Mouse (Mus musculus) hindbrain, embryonic 11.5 days (tissue): Measurements from ENCODE around the gene Prrc2c. TPM values are rescaled to one million over a fixed set of nuclear protein-coding genes. Genes with fewer than 3 reads are reported as not detected.

ENCODE experiments used
- ATAC-seq: fragments of 200-750 bp; cut with Nextera tagmentation; 2 replicates; pipeline ENCODE4 v1.8.0; 2017; ENCODE audit warnings: mild to moderate bottlenecking, moderate TSS enrichment, moderate library complexity; ENCODE audit not compliant: low FRiP score
- DNase-seq: peaks from one replicate; pipeline ENCODE4 v3.0.0-alpha.2; 2015; ENCODE audit warnings: low spot score
- H3K27ac ChIP-seq: fragments of 300-500 bp; sonication (generic); 2 replicates; pipeline ENCODE4 v1.5.1; 2014; ENCODE audit warnings: mild to moderate bottlenecking, low read depth, low read length
- H3K27me3 ChIP-seq: fragments of 300-500 bp; sonication (generic); 2 replicates; pipeline ENCODE4 v1.6.1; 2014; ENCODE audit warnings: mild to moderate bottlenecking, low read length, moderate library complexity, mixed read lengths; ENCODE audit not compliant: control insufficient read depth, insufficient read depth
- H3K36me3 ChIP-seq: fragments of 300-500 bp; sonication (generic); 2 replicates; pipeline ENCODE4 v1.6.1; 2014; ENCODE audit warnings: mild to moderate bottlenecking, low read length, moderate library complexity, mixed read lengths; ENCODE audit not compliant: control insufficient read depth, insufficient read depth
- H3K4me1 ChIP-seq: fragments of 300-500 bp; sonication (generic); replicated peaks from 2 replicates; pipeline ENCODE4 v1.6.1; 2014; ENCODE audit warnings: low read length, mixed read lengths; ENCODE audit not compliant: control insufficient read depth, insufficient read depth
- H3K4me2 ChIP-seq: fragments of 300-500 bp; sonication (generic); replicated peaks from 2 replicates; pipeline ENCODE4 v1.6.1; 2014; ENCODE audit warnings: mild to moderate bottlenecking, low read depth, low read length
- H3K4me3 ChIP-seq: fragments of 300-500 bp; sonication (generic); 2 replicates; pipeline ENCODE4 v1.5.1; 2014; ENCODE audit warnings: low read depth, low read length
- H3K9ac ChIP-seq: fragments of 300-500 bp; sonication (generic); 2 replicates; pipeline ENCODE4 v1.6.1; 2014; ENCODE audit warnings: low read depth, low read length
- H3K9me3 ChIP-seq: fragments of 300-500 bp; sonication (generic); 2 replicates; pipeline ENCODE4 v1.6.1; 2016; ENCODE audit warnings: low read length; ENCODE audit not compliant: control insufficient read depth
- WGBS: fragments of 180-500 bp; shearing (Covaris S2); extraction: QIAGEN DNeasy Blood & Tissue Kit; methylation state at CpG from one replicate; pipeline ENCODE4 v1.1.7; 2014; 5-methylcytosine and 5-hydroxymethylcytosine counted together
- polyA plus RNA-seq: library from polyadenylated mRNA; unstranded; fragments of >200 nt; fragmentation: Nextera tagmentation; extraction: Ambion mirVana; gene quantifications from 2 replicates; pipeline ENCODE4 v1.2.1, GENCODE M21; 2014

Gene Prrc2c
- polyA plus RNA-seq, 1 experiment from 2014 or later: 213 TPM

DNA sequence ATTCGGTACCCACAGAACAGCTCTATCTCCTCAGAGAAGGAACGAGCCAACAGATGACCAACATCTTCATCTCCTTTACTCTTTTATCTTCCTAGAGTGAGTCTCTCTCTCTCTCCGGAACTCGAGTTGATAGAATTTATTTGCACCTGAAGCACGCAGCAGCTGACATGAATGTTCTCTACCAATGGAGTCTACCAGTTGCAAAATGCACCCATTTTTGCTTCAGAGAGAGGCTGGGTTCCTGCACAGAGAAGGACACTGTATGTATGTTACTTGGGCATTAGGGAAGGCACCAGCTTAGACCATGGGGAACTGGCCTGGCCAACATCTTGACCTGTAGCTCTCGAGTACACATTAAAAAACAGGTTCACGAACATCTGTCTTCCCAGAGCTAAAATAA, 82.2 kb downstream of the Prrc2c start, which contains the start of gene Myocos:
TSS of gene Myocos (minus strand) at position 101 of the 400 bp plus-strand sequence.
- no peak for DNase-seq

DNA sequence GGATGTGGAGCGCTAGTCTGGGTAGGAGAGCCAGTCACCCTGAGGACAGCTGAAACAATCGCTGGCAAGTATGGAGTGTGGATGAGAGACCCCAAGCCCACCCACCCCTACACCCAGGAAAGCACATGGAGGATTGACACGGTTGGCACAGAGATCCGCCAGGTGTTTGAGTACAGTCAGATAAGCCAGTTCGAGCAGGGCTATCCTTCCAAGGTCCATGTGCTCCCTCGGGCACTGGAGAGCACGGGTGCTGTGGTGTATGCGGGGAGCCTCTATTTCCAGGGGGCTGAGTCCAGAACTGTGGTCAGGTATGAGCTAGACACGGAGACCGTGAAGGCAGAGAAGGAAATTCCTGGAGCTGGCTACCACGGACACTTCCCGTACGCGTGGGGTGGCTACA, 91.9 kb downstream of the Prrc2c start:
- Histone ChIP-seq H3K27ac (no peak overlapping the region), H3K27me3 (no peaks in the 10 kb centered on the region), H3K36me3 (no peaks in the 10 kb centered on the region), H3K9ac (no peak overlapping the region), H3K4me1 (no peaks in the 10 kb centered on the region), H3K4me3 (no peak overlapping the region), H3K4me2 (no peak overlapping the region), H3K9me3 (no peaks in the 10 kb centered on the region)
- DNase-seq: no peak
- 93% methylated on average over 14 of the region's 14 CpGs for WGBS
- no peak for ATAC-seq

More for the DNA sequence above, 82.2 kb downstream of the Prrc2c start, which contains the start of gene Myocos:
- Histone ChIP-seq H3K9me3 (no peaks in the 10 kb centered on the region), H3K4me3 (no peak within 1 kb of the TSS), H3K4me1 (no peaks in the 10 kb centered on the region), H3K36me3 (no peaks in the 10 kb centered on the region), H3K4me2 (no peak within 1 kb of the TSS), H3K9ac (no peak within 1 kb of the TSS), H3K27ac (no peak within 1 kb of the TSS), H3K27me3 (no peaks in the 10 kb centered on the region)
- no peak for ATAC-seq
- WGBS: 93% methylated on average over 7 of the region's 7 CpGs

DNA sequence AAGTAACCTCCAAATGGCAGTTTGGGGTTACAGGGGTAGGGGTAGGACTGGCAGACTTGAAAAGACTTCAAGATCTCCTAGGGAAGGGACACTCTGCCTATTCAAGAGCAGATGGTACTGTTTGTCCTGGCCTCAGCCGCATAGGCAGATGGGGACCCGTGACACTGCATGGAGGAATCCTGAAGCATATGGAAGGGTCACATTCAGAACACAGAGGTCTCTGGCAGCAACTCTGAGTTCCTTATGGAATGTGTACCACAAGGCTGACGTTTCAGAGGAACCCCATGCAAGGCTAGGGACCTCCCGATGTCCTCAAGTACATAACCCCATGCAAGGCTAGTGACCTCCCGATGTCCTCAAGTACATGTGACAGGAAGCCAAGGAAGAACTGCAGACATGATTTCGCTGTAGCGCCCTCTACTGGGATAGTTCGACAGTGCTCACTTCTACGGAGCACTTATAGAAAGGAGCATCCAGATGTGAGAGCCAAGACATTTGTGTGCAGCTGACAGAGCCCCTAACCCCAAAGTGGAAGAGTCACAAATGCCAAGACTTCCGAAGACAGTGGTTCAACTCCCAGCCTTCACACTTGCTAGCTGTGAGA, 94.2 kb downstream of the Prrc2c start:
- 75% methylated on average over 10 of the region's 10 CpGs for WGBS
- Histone ChIP-seq H3K27me3 (no peaks in the 10 kb centered on the region), H3K36me3 (no peaks in the 10 kb centered on the region), H3K9me3 (no peaks in the 10 kb centered on the region), H3K9ac (no peak overlapping the region), H3K4me2 (no peak overlapping the region), H3K27ac (no peak overlapping the region), H3K4me1 (no peaks in the 10 kb centered on the region), H3K4me3 (no peak overlapping the region)
- DNase-seq: no peak
- ATAC-seq: no peak

DNA sequence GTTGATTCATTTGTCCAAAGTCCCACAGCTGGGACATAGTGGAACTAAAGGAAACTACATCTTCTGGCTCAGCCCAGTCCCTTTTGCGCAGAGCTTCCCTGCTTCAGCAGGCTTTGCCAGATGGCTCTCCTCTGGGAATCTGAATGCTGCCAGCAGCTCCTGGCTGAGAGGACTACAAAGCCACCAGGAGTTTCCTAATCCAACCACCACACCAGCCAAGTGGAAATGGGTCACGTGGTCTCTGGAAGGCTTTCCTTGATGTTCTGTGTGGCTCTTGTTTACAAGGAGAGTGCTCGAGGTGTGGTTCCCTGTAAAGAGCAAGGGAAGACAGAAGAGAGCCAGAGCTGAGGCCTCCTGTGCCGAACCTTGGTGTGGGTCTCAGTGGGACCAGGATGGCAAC, 96.6 kb downstream of the Prrc2c start:
- Histone ChIP-seq H3K27me3 (no peaks in the 10 kb centered on the region), H3K4me3 (no peak overlapping the region), H3K27ac (no peak overlapping the region), H3K36me3 (no peaks in the 10 kb centered on the region), H3K4me2 (no peak overlapping the region), H3K9ac (no peak overlapping the region), H3K4me1 (no peaks in the 10 kb centered on the region), H3K9me3 (no peaks in the 10 kb centered on the region)
- ATAC-seq (no peak), DNase-seq (no peak)
- WGBS: 55% methylated on average over 4 of the region's 4 CpGs

DNA sequence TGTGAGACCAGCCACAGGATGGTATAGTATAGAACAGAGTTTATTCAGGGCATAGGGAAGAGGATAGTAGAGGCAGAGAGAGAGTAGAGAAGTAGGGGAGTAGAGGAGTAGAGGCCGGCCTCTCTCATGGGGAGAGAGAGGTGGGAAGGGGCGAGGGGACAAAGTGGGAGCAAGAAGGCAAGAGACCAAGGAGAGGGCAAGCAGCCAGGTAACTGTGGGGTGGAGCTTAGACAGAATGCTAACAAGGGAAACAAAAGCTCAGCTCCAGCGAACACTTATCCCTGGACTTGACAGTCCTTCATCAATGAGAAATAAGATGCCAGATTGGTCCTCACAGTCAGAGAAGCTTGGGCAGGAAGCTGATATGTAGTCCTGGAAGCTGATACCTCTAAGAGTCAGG, 97.8 kb downstream of the Prrc2c start:
- no peaks in the 10 kb centered on the region for H3K36me3 ChIP-seq
- H3K27ac ChIP-seq: no peak overlapping the region
- ATAC-seq (no peak), DNase-seq (no peak)
- no peaks in the 10 kb centered on the region for H3K4me1 ChIP-seq
- no peaks in the 10 kb centered on the region for H3K27me3 ChIP-seq
- no peak overlapping the region for H3K9ac ChIP-seq
- no peak overlapping the region for H3K4me2 ChIP-seq
- no peaks in the 10 kb centered on the region for H3K9me3 ChIP-seq
- 68% methylated on average over 3 of the region's 3 CpGs for WGBS
- no peak overlapping the region for H3K4me3 ChIP-seq

DNA sequence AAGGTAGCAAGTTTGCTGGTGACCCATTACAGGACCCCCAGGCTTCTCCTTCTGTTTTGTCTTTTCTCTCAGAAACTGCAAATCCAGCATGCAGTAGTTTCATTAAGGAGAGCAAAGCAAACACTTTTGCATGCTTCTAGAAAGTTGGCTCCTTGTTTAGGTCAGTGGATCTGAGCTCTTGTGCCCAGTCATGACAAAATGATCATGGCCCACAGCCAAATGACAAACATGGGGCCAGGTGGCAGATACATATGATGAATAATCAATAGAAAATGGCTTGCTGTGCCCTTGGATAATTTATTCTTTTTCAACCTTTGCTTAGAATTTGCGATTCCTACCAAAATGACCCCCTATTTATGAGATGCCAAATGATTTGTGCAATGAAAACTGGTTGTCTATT, 100.5 kb downstream of the Prrc2c start:
- Histone ChIP-seq H3K9me3 (no peaks in the 10 kb centered on the region), H3K36me3 (no peaks in the 10 kb centered on the region), H3K4me1 (no peaks in the 10 kb centered on the region), H3K4me2 (no peak overlapping the region), H3K4me3 (no peak overlapping the region), H3K27me3 (no peaks in the 10 kb centered on the region), H3K9ac (no peak overlapping the region), H3K27ac (no peak overlapping the region)
- DNase-seq: no peak
- ATAC-seq: no peak
- 97% methylated on average over 1 of the region's 1 CpGs for WGBS

DNA sequence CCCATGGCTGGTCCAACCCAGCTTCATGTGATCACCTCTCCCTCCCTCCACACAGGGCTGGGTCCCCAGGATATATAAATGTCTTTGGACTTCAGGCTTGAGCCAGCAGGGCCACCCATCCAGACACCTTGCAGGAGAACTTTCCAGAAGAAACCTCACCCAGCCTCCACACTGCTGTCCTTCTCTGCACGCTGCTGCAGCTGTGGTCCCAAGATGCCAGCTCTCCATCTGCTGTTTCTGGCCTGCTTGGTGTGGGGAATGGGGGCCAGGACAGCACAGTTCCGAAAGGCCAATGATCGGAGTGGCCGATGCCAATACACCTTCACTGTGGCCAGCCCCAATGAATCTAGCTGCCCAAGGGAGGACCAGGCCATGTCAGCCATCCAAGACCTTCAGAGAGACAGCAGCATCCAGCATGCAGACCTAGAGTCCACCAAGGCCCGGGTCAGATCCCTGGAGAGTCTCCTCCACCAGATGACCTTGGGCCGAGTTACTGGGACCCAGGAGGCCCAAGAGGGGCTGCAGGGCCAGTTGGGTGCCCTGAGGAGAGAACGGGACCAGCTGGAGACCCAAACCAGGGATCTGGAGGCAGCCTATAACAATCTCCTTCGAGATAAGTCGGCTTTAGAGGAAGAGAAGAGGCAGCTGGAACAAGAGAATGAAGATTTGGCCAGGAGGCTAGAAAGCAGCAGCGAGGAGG, 101.2 kb downstream of the Prrc2c start, which contains the start of gene Myoc:
TSS of gene Myoc (plus strand) at position 105 of the 700 bp plus-strand sequence.
- WGBS: 83% methylated on average over 10 of the region's 10 CpGs

DNA sequence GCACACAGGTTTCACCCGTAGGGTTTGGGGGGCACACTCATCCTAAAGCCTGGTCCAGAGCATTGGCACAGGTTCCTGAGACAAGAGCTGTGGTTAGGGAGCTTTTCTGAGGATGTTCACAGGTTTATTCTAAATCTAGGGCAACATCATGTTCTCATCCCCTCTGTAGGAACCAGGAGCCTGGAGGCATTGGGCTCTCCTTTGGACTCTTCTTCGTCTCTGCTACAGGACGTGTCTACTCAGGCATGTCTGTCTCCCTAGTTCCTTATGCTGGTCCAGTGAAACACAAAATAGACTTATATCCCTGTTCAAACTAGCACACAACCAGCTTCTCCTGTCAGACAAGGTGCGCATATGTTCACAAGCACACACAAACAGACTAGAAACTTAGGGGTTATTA, 101.8 kb downstream of the Prrc2c start:
- no peak overlapping the region for H3K9ac ChIP-seq
- DNase-seq (no peak), ATAC-seq (no peak)
- H3K4me2 ChIP-seq: no peak overlapping the region
- no peak overlapping the region for H3K27ac ChIP-seq
- no peaks in the 10 kb centered on the region for H3K9me3 ChIP-seq
- H3K27me3 ChIP-seq: no peaks in the 10 kb centered on the region
- 91% methylated on average over 4 of the region's 4 CpGs for WGBS
- H3K4me3 ChIP-seq: no peak overlapping the region
- no peaks in the 10 kb centered on the region for H3K36me3 ChIP-seq
- no peaks in the 10 kb centered on the region for H3K4me1 ChIP-seq

More for the DNA sequence above, 101.2 kb downstream of the Prrc2c start, which contains the start of gene Myoc:
- no peaks in the 10 kb centered on the region for H3K4me1 ChIP-seq
- no peak within 1 kb of the TSS for H3K4me3 ChIP-seq
- no peak within 1 kb of the TSS for H3K4me2 ChIP-seq
- DNase-seq: no peak
- no peak within 1 kb of the TSS for H3K9ac ChIP-seq
- ATAC-seq: no peak
- no peaks in the 10 kb centered on the region for H3K36me3 ChIP-seq
- no peak within 1 kb of the TSS for H3K27ac ChIP-seq
- H3K27me3 ChIP-seq: no peaks in the 10 kb centered on the region
- no peaks in the 10 kb centered on the region for H3K9me3 ChIP-seq

DNA sequence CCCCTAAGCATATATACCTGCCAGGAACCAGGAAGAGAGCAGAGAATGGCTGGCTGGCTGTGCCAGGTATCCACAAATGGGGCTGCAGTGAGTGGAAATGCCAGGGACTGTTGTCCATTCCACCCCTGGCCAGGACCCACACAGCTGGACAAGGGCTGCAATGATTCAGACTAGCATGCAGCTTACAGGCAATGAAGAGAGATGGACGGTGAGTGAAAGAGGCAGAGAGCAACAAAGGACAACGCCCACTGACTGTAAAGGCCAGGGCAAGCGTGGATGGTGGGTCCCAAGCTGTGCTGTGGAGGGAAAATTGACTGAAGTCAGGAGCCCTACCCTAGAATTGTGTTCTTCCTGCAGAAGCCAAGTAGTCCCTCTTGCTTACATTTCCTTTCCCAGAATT, 103.8 kb downstream of the Prrc2c start:
- no peaks in the 10 kb centered on the region for H3K9me3 ChIP-seq
- H3K9ac ChIP-seq: no peak overlapping the region
- H3K36me3 ChIP-seq: no peaks in the 10 kb centered on the region
- no peaks in the 10 kb centered on the region for H3K27me3 ChIP-seq
- no peak overlapping the region for H3K4me2 ChIP-seq
- H3K27ac ChIP-seq: no peak overlapping the region
- WGBS: 71% methylated on average over 3 of the region's 3 CpGs
- no peaks in the 10 kb centered on the region for H3K4me1 ChIP-seq
- ATAC-seq (no peak), DNase-seq (no peak)
- no peak overlapping the region for H3K4me3 ChIP-seq
